Mouse (Mus musculus): ENCODE results near the gene Izumo4. TPM values are rescaled to one million over a fixed set of nuclear protein-coding genes. Genes with fewer than 3 reads are reported as not detected.

Gene Izumo4
- polyA plus RNA-seq, 1 experiment from 2014 or later = 28.8 TPM

GRCm38 (mm10) chr10:80684214-80684613 lies 17.8 kb upstream of the Izumo4 start:
- Histone ChIP-seq H3K36me3 (ENCODE audit: insufficient read depth, low read length) (peaks cover 22% of the 10 kb centered on the region; the same call in 1 of the 2 replicates), H3K4me2 (replicated peaks; ENCODE audit: low read depth, low read length) (no peak overlapping the region), H3K27ac (ENCODE audit: low read length) (no peak overlapping the region), H3K4me3 (ENCODE audit: low read depth, low read length) (no peak overlapping the region), H3K4me1 (ENCODE audit: insufficient read depth, low read depth, low read length) (peaks cover 8% of the 10 kb centered on the region), H3K9me3 (ENCODE audit: low read length) (no peaks in the 10 kb centered on the region), H3K9ac (replicated peaks; ENCODE audit: low read depth) (no peak overlapping the region), H3K27me3 (replicated peaks; ENCODE audit: insufficient read depth, low read length) (no peaks in the 10 kb centered on the region)
- TF ChIP-seq EP300 (IDR thresholded peaks at IDR 0.05) (no peak), CTCF (IDR thresholded peaks at IDR 0.05) (peak; percentile 98)
- 59% methylated on average over 6 of the region's 6 CpGs for WGBS
- peak; percentile 62 for ATAC-seq
- peak; percentile 85 for DNase-seq (ENCODE audit: low spot score)

GRCm38 (mm10) chr10:80684984-80685383 lies 17.0 kb upstream of the Izumo4 start:
- no peak for ATAC-seq
- no peak for DNase-seq (ENCODE audit: low spot score)
- H3K9me3 ChIP-seq (ENCODE audit: low read length) = no peaks in the 10 kb centered on the region
- H3K36me3 ChIP-seq (ENCODE audit: insufficient read depth, low read length) = peaks cover 29% of the 10 kb centered on the region; the same call in 1 of the 2 replicates
- H3K27me3 ChIP-seq (replicated peaks; ENCODE audit: insufficient read depth, low read length) = no peaks in the 10 kb centered on the region
- H3K4me3 ChIP-seq (ENCODE audit: low read depth, low read length) = no peak overlapping the region
- H3K4me1 ChIP-seq (ENCODE audit: insufficient read depth, low read depth, low read length) = peaks cover under 1% of the 10 kb centered on the region; the same call in 1 of the 2 replicates
- no peak overlapping the region for H3K4me2 ChIP-seq (replicated peaks; ENCODE audit: low read depth, low read length)
- TF ChIP-seq EP300 (IDR thresholded peaks at IDR 0.05) (no peak), CTCF (IDR thresholded peaks at IDR 0.05) (no peak)
- no peak overlapping the region for H3K9ac ChIP-seq (replicated peaks; ENCODE audit: low read depth)
- WGBS = 72% methylated on average over 4 of the region's 4 CpGs
- no peak overlapping the region for H3K27ac ChIP-seq (ENCODE audit: low read length)

- Histone ChIP-seq H3K36me3 (ENCODE audit: insufficient read depth, low read length) (peaks cover 33% of the 10 kb centered on the region; the same call in 1 of the 2 replicates), H3K4me2 (replicated peaks; ENCODE audit: low read depth, low read length) (no peak overlapping the region), H3K4me3 (ENCODE audit: low read depth, low read length) (no peak overlapping the region), H3K9ac (replicated peaks; ENCODE audit: low read depth) (no peak overlapping the region), H3K4me1 (ENCODE audit: insufficient read depth, low read depth, low read length) (no peaks in the 10 kb centered on the region), H3K9me3 (ENCODE audit: low read length) (no peaks in the 10 kb centered on the region), H3K27ac (ENCODE audit: low read length) (no peak overlapping the region), H3K27me3 (replicated peaks; ENCODE audit: insufficient read depth, low read length) (no peaks in the 10 kb centered on the region)
- DNase-seq (ENCODE audit: low spot score) = no peak
- ATAC-seq = no peak
- WGBS = 81% methylated on average over 3 of the region's 3 CpGs
- no peak for TF ChIP-seq EP300 (IDR thresholded peaks at IDR 0.05)
- TF ChIP-seq CTCF (IDR thresholded peaks at IDR 0.05) = no peak
These were observed 15.4 kb upstream of the Izumo4 start for GRCm38 (mm10) chr10:80686617-80687016.

GRCm38 (mm10) chr10:80687850-80688249 lies 14.1 kb upstream of the Izumo4 start:
- Histone ChIP-seq H3K4me1 (ENCODE audit: insufficient read depth, low read depth, low read length) (no peaks in the 10 kb centered on the region), H3K4me3 (ENCODE audit: low read depth, low read length) (no peak overlapping the region), H3K27me3 (replicated peaks; ENCODE audit: insufficient read depth, low read length) (no peaks in the 10 kb centered on the region), H3K27ac (ENCODE audit: low read length) (no peak overlapping the region), H3K9ac (replicated peaks; ENCODE audit: low read depth) (no peak overlapping the region), H3K9me3 (ENCODE audit: low read length) (no peaks in the 10 kb centered on the region), H3K36me3 (ENCODE audit: insufficient read depth, low read length) (peaks cover 33% of the 10 kb centered on the region; the same call in 1 of the 2 replicates), H3K4me2 (replicated peaks; ENCODE audit: low read depth, low read length) (no peak overlapping the region)
- TF ChIP-seq EP300 (IDR thresholded peaks at IDR 0.05) (no peak), CTCF (IDR thresholded peaks at IDR 0.05) (peak; percentile 87)
- 16% methylated on average over 5 of the region's 5 CpGs for WGBS
- DNase-seq (ENCODE audit: low spot score) (peak; percentile 93), ATAC-seq (peak; percentile 88)

DNA sequence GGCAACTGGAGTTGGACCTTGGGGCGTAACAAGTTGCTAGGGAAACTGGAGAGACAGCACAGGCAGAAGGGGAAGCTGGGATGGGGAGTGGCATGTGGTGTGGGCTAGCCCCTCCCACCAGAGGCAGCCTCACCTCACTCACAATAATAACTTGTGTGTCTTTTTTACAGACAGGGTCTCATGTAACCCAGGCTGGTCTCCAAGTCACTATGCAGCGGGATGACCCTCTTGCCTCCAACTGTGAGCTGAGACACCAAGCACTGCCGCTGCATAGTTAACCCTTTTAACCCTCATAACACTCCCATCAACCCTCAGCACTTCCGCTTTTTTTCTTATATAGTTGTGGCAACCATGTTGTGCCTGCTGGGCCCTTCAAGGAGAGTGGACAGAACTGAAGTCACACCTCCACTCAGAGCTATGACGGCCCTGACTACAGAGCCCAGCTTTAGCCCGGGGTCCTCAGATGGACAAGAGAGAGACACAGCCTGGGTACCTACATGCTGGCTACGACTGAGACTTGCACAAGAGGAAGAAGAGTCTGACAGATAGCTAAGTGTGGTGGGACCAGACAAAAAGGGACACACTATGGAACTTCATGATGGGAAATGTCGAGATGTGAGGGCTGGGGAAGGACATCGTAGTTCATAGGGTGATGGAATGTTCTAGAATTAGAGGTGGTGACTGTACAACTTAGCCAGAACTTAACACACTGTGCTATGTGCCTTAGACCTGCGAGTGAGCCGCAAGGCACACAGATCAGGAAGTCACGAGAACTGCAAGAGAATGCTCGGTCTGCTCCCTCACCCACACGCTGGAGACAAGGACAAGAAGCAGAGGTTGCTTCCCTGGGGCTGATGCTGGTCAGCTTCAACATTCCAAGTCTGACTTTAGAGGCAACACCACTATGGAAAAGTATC lies 9.5 kb upstream of the Izumo4 start:
- H3K4me3 ChIP-seq (ENCODE audit: low read depth, low read length) = no peak overlapping the region
- peaks cover 13% of the 10 kb centered on the region; the same call in 1 of the 2 replicates for H3K36me3 ChIP-seq (ENCODE audit: insufficient read depth, low read length)
- peaks cover 15% of the 10 kb centered on the region; the same call in 1 of the 2 replicates for H3K4me1 ChIP-seq (ENCODE audit: insufficient read depth, low read depth, low read length)
- peak overlapping the region; percentile 32; the same call in 1 of the 2 replicates for H3K27ac ChIP-seq (ENCODE audit: low read length)
- no peaks in the 10 kb centered on the region for H3K9me3 ChIP-seq (ENCODE audit: low read length)
- WGBS = 73% methylated on average over 14 of the region's 14 CpGs
- TF ChIP-seq EP300 (IDR thresholded peaks at IDR 0.05) = no peak
- TF ChIP-seq CTCF (IDR thresholded peaks at IDR 0.05) = no peak
- DNase-seq (ENCODE audit: low spot score) (no peak), ATAC-seq (no peak)
- no peak overlapping the region for H3K9ac ChIP-seq (replicated peaks; ENCODE audit: low read depth)
- H3K27me3 ChIP-seq (replicated peaks; ENCODE audit: insufficient read depth, low read length) = no peaks in the 10 kb centered on the region
- no peak overlapping the region for H3K4me2 ChIP-seq (replicated peaks; ENCODE audit: low read depth, low read length)

GRCm38 (mm10) chr10:80693401-80694045 lies 8.5 kb upstream of the Izumo4 start:
- no peak for TF ChIP-seq CTCF (IDR thresholded peaks at IDR 0.05)
- TF ChIP-seq EP300 (IDR thresholded peaks at IDR 0.05) = no peak
- H3K4me1 ChIP-seq (ENCODE audit: insufficient read depth, low read depth, low read length) = peaks cover 15% of the 10 kb centered on the region; the same call in 1 of the 2 replicates
- ATAC-seq (no peak), DNase-seq (ENCODE audit: low spot score) (no peak)
- H3K4me2 ChIP-seq (replicated peaks; ENCODE audit: low read depth, low read length) = no peak overlapping the region
- H3K9me3 ChIP-seq (ENCODE audit: low read length) = no peaks in the 10 kb centered on the region
- no peak overlapping the region for H3K4me3 ChIP-seq (ENCODE audit: low read depth, low read length)
- H3K27ac ChIP-seq (ENCODE audit: low read length) = no peak overlapping the region
- H3K36me3 ChIP-seq (ENCODE audit: insufficient read depth, low read length) = peaks cover 13% of the 10 kb centered on the region; the same call in 1 of the 2 replicates
- H3K9ac ChIP-seq (replicated peaks; ENCODE audit: low read depth) = no peak overlapping the region
- WGBS = 83% methylated on average over 12 of the region's 12 CpGs
- H3K27me3 ChIP-seq (replicated peaks; ENCODE audit: insufficient read depth, low read length) = no peaks in the 10 kb centered on the region

Measured in lung, postnatal 0 days (tissue).